Mouse (Mus musculus): ENCODE measurements around the gene Il17c.

Il17c gene

DNA sequence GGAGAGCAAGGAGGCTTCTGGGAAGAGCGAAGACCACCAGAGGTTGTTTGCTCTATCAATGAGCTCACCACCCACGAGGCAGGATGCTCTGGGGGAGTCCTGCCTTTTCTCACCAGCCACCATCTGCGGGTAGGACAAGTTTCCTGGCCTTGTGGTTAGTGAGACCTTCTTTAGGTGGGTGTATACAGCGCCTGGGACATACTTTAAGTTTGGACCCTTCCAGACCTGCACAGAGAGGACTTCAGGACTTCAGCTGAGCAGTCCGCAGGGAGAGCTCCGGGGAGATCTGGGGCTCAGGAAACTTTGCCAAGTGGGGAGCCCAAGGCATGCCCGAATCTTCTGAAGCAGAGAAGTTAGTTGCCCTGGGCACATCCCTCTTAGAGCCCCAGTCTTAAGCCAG, 38.2 kb downstream of the Il17c start:
- no peak for DNase-seq (ENCODE audit: low read depth, low spot score)

DNA sequence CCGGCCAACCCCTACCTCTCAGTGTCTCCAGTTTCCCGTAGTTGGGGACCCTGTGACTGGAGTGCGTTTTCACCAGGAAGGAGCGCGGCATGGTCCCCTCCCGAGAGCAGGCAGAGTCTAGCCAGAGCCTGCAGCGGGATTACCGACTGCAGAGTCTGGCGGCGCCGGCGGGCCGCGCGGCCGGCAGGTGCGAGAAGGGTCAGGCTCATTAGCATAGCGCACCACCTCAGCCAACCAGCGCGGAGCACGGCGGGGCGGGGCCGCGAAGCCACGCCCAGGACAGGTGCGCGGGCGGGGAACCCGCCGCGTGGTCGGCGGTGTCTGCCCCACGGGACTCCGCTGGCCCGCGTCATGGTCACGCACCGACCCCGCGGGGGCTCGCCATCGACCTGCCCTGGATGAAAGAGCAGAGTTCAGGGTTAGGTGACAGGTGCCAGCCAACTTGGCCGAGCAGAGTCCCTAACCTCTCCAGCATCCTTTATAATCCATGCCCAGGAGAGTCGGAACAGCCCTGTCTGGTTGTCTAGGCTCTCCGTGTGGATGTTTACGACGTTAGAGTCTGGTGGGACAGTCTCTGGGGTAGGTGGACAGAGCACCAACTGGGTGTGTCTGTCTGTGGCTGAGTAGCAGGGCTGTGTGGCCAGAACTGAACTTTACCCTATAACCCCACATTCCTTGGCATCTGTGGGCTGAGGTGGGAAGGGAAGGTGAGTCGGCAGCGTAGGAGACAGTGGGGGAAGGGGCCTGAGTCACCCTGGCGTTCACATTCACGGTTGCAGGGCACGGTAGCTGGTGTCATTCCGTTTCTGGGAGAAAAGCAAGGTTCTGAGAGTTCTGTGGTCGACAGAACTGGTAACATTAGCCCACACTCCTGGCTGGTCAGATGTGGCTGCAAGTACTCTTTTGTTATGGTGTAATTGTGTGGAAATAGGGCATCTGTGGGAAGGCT, 39.0 kb downstream of the Il17c start, which contains the start of gene Snai3:
Snai3 (minus strand) TSS at position 210 of the 949 bp plus-strand sequence.
- peak; percentile 43 for DNase-seq (ENCODE audit: low read depth, low spot score)

DNA sequence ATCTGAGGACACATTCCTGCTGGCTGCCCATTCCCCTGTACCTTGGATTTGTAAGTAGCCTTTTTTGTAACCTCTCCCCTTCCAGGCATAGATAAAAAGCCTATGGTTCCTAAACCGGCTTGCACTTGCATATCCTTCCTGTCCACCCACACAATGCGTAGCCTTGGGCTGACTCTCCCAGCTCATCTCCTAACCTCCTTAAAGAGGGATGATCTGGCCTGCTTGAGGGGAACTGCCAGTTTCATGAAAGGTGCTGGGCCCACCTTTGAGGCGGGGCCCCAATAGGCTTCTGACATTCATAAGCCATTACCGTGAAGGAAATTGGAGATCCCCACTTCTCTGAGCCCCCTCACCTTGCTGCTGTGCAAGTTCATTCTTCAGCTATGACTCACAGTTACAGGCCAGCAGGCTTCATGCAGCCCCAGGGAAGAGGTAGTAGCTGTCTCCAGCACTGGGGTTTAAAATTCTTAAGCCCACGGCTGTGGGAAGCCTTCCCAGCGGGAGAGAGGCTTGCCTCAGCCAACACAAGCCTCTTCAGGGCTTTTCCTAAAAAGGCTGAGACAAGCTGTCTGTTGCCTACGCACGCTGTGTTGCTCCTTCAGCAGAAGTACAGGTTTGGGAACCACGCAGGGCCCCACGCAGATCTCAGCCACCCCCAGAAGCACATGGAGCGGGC, 39.8 kb downstream of the Il17c start:
- no peak for DNase-seq (ENCODE audit: low read depth, low spot score)

DNA sequence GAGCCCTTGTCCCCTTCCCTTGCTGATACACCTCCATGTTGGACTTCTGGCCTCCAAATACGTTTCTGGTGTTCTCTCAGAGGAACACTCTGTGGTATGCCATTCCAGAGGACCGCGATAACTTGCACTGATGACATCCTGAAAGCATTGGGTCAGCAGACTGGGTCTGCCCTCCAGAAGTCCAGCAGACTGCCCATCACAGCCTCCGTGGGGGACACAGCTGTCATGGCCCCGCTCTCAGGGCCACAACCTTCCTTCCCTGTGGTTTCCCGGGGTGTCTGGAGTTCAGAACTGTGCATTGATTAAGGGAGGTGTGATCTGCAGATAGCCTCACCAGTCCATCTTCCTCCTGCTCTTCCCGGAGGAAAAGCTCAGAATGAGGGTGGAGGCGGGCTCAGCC, 40.7 kb downstream of the Il17c start:
- DNase-seq (ENCODE audit: low read depth, low spot score), result no peak

DNA sequence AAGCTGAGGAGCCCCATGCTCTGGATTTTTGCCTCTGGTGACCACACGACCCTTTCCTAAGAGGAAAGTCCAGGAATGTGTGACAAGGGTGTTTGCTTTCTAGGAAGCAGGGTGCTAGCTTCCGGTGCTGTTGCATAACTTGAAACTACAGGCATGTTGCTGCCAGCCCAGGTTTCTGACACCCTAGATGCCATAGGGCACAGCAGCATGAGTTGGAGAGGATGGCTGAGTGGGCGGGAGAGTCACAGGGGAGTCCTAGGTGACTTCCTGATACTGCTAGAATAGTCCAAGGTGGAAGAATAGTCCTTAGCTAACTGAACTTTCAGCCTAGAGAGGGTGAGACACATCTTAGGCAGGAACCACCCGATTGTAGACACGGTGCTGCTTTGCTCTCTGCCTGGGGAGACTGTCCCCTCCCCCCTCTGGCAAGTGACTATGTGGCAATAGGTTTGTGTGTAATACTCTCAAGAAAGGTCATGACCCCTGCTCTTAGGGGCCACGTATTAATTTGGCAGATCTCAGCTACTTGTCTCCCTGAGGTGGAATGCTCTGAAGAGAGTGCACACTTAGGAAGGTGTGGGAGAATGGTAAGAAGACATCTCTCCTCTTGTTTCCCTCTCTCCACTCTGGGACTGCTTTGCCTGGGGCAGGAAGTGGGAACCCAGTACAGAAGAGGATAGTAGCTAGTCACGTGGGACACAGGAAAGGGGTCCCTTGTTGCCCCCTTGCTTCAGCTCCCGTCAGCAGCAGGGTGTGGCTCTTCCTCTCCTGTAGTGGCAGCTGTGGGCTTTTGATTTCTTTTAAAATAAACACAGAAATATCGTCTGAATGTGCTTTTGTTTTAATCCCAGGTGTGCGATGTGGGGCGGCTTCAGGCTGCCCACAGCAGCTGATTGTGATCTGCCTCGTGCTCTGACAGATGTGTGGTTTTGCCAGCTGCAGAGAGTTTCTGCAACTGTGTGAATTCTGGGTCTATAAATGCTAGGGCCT, 42.1 kb downstream of the Il17c start:
- DNase-seq (ENCODE audit: low read depth, low spot score), result no peak

DNA sequence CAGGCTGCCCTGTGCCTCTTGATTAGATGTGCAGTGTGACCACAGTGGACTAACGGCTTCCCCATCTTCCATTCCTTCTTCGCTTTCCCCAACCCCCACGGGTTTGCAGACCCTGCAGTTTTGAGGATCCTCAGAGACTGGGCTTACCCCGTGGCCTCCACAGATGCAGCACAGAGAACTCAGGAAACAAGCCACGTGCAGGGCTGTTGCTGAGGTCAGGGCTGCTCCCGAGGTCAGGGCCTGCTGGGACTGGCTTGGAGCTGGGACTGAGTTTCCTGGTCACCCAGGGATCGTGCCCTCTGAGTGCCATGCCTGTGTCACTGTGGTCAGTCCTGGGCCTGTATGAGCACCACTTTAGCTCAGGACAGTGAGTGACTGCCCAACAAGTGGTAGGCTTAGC, 43.2 kb downstream of the Il17c start:
- DNase-seq (ENCODE audit: low read depth, low spot score), result no peak

DNA sequence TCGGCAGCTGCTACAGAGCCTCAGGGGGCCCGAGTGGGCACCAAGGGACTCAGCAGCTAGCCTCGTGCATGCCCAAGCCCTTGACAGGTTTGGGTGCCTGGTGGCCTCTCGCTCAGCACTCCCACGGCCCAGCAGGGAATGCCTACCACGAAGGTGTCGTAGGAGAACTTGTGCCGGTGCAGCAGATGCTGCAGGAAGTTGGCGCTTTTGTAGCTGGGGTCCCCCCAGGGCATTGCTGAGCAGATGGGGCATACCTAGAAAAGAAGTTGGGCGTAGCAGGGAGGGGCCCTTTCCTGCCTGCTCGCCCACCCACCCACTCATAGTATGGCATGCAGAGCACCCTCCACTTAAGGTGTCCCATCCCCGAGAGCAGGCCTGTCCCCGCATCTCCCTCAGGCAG, 46.0 kb downstream of the Il17c start:
- no peak for DNase-seq (ENCODE audit: low read depth, low spot score)

DNA sequence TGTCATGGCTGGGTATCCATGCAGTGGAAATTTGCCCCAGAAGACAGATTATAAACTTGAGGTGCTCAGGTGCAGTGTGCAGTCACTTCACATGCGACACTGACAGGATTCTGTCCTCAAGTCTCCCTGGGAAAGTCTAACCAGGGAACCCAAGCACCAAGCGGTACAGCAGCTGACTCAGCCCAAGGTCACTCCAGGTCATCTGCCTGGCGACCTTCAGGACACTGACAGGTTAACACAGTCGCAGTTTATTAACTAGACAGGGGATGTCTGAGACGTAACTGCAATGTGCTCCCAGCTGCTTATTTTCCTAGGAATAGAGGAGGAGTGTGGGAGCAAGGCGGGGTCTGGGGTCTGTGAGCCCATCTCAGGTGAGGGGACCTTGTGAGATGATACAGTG, 47.6 kb downstream of the Il17c start:
- no peak for DNase-seq (ENCODE audit: low read depth, low spot score)

DNA sequence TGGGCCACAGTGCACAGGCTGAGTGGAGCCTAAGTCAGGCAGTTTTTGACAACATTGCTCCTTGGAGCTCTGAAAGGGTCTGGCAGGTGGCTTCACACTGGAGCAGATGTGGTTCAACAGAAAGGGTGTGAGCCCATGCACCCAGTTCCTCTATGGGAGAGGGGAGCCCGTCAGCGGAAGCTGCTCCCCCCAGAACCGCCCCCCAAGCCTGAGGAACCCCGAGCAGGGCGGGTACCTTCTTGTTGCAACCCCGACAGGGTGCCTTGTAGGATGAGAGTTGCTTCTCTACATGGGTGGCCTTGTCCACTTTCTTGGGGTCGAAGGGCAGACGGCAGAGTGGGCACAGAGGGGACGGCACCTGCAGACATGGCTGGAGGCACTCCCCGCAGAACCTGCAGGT, 48.1 kb downstream of the Il17c start:
- DNase-seq (ENCODE audit: low read depth, low spot score), result no peak

DNA sequence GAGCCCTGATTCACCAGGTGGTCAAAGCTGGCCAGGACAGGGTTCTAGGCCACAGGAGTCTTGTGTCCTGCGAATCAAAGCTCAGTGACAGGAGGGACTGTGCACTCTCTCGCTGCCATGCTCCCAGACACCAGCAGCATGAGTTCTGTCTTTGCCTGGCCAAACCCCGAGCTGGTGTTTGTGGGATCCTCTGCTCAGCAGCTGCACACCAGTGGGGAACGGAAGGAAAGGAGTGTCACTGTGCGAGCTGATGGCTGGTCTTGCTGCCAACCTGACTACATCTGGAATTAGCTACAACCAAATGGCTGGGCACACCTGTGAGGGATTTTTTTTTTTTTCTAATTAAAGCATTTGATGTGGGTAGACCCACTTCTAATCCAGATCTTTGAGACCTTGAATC, 48.9 kb downstream of the Il17c start:
- DNase-seq (ENCODE audit: low read depth, low spot score), result no peak

All from forelimb bud, embryonic 11.5 days (tissue).